Mouse (Mus musculus) G1E (cell line): ENCODE measurements around the gene Lrrc8d.
A peak's percentile ranks its signal among the peaks of the same experiment; 100 is the strongest.

Source experiments
- CTCF ChIP-seq: IDR thresholded peaks from 2 replicates; pipeline ENCODE4 v1.5.1; 2012; ENCODE audit warnings: low read depth, low read length, inconsistent platforms, mixed read lengths
- GATA1 ChIP-seq: IDR thresholded peaks from 2 replicates; pipeline ENCODE4 v1.6.1; 2012; ENCODE audit warnings: borderline replicate concordance, low read length, inconsistent platforms, mixed read lengths
- TAL1 ChIP-seq: conservative IDR thresholded peaks from 2 replicates; pipeline ENCODE4 v1.6.1; 2012; ENCODE audit warnings: low read depth, low read length, inconsistent platforms, mixed read lengths

- peak; percentile 96 for TF ChIP-seq CTCF
- TF ChIP-seq TAL1, result no peak
- TF ChIP-seq GATA1, result no peak
Observed at GRCm38 (mm10) chr5:105654237-105655063, 45.3 kb upstream of the Lrrc8d start.
